Mouse (Mus musculus): ENCODE results near the gene Glipr2.

DNA sequence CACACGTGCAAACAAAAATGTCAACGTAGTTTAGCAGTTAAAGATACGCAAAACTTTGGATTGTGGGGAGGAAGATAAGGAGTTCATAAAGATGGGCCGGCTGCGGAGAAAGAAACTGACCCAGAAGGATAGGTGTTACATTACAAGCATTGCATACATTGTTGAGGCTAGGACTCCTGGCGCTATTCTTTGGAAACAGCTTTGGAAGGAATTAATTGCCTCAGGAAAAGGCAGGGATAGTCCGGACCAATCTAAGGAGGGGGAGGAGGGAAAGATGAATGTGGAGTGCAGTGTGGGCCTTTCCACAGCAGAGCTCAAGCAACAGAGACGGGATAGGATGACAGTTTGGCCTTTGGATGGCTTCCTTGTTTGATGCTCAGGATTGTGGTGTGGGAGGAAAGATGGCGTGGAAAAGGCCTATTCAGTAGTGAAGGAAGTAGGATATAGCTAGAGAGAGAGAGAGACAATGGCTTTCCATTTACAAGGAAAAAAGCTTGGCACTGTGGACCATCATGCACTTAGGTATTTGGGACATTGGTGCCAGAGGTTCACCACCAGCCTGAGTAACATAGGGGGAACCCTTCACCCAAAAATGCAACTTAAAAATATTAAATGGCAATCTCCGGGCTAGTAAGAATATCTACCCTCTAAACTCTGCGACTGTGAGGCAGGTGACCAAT is 56.3 kb downstream of the Glipr2 start:
- TF ChIP-seq CTCF (IDR thresholded peaks at IDR 0.05; ENCODE audit: low read depth, low read length) = no peak
- no peak for TF ChIP-seq POLR2A (IDR thresholded peaks at IDR 0.05; ENCODE audit: insufficient read depth, low read length)
- TF ChIP-seq EP300 (IDR thresholded peaks at IDR 0.05; ENCODE audit: insufficient read depth, low read depth, low read length) = no peak
